Mouse (Mus musculus): ENCODE measurements around the gene Ppcs. TPM values are rescaled to one million over a fixed set of nuclear protein-coding genes. Genes with fewer than 3 reads are reported as not detected.
A peak's percentile ranks its signal among the peaks of the same experiment; 100 is the strongest.

Gene Ppcs
- 30.2 and 31.4 TPM in 2 replicates for polyA plus RNA-seq (2016; fragmentation: Nextera tagmentation; extraction: Ambion mirVana)

DNA sequence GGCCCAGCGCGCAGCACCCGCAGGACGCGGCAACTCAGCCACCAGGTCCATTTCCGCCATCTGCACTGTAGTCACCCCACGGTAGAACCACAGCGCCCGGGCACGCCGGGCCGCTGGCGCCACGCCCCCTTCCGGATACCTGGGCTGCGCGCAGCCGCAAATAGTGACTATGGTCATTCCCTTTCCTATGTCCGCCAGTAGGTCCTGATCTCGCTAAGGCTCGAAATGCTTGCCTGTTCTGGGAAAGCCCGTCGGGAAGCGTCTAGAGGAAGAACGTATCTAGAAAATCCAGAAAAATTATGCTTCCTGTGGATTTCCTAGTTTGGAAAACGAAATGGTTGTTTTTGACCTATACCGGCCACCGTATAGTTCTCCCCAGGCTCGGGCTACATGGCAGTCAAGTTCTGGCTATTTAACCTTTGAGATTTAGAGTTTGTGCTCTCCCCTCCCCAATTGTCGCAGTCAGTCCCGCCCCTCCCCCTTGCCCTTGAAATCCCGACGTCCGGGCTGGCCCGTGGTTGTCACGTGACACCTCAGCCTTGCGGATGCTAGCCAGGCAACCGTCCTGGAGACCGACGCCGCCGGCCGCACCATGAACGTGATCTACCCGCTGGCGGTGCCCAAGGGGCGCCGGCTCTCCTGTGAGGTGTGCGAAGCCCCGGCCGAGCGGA, at the start of gene Ppcs, which contains the start of gene Zmynd12:
TSS of gene Ppcs (minus strand) at position 127 of the 671 bp plus-strand sequence.
TSS of gene Zmynd12 (plus strand) at position 521 of the 671 bp plus-strand sequence.
- Histone ChIP-seq H3K27me3 (ENCODE audit: poor library complexity, severe bottlenecking) (peaks cover 20% of the 10 kb centered on the region), H3K9me3 (no peaks in the 10 kb centered on the region), H3K4me3 (peak within 1 kb of the TSS; percentile 77), H3K36me3 (replicated peaks) (peaks cover 21% of the 10 kb centered on the region), H3K27ac (peak within 1 kb of the TSS; percentile 89), H3K4me1 (peaks cover 22% of the 10 kb centered on the region)
- under 1% methylated on average over 52 of the region's 52 CpGs for WGBS
- DNase-seq (ENCODE audit: extremely low spot score, low spot score): peak; percentile 93

DNA sequence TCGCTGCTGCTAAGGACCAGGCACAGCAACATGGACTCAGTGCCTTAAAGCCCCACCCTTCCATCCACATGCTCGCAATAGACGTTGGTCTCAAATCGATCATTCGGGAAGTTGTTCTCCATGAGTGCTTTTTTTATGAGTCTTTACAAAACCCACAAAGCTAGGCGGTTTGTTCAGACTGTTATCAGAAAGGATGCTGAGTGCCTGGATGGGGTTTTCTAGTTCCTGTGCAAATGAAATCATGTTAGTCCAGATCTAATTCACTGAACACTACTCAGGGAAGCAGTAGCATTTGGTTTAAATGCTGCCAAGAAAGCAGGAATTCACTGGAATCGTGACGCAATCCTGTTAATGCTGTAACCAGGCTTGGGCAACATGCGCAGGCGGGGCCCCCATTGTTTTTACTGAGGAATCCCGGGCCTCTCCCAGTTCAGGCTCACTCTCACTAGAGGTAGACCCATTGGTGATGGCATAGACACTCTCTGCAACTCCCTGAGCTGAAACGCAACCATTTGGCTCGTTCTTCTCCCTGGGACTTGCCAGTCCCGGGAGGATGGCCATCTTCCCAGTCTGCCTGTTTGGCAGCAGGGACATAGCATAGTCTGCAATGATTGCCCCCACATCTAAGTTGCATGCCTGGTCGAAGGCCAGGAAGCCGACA, 45.6 kb upstream of the Ppcs start:
- H3K27me3 ChIP-seq (ENCODE audit: poor library complexity, severe bottlenecking): no peaks in the 10 kb centered on the region
- no peak overlapping the region for H3K4me3 ChIP-seq
- WGBS: 93% methylated on average over 16 of the region's 16 CpGs
- H3K4me1 ChIP-seq: no peaks in the 10 kb centered on the region
- DNase-seq (ENCODE audit: extremely low spot score, low spot score): no peak
- no peaks in the 10 kb centered on the region for H3K36me3 ChIP-seq (replicated peaks)
- H3K9me3 ChIP-seq: no peaks in the 10 kb centered on the region
- H3K27ac ChIP-seq: no peak overlapping the region

DNA sequence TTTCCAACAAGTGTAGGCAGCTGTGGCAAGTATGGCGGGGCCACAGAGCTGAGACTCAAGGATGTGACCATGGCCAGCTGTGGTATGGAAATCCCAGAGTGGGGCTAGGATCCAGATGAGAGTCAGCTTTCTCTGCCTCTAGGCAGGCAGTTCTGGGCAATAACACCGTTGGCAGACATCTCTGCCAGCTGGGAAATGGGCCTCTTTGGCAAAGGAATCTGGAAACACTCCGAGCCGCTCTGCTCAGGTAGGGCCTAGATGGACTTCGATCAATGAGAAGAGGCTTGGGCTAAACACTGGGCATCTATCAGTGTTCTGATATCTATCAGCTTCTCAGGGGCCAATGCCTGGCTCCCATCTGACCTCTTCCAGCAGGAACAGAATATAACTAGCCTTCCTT, 43.6 kb upstream of the Ppcs start:
- no peak overlapping the region for H3K4me3 ChIP-seq
- H3K4me1 ChIP-seq: no peaks in the 10 kb centered on the region
- no peaks in the 10 kb centered on the region for H3K27me3 ChIP-seq (ENCODE audit: poor library complexity, severe bottlenecking)
- H3K9me3 ChIP-seq: no peaks in the 10 kb centered on the region
- no peak overlapping the region for H3K27ac ChIP-seq
- WGBS: 94% methylated on average over 5 of the region's 5 CpGs
- H3K36me3 ChIP-seq (replicated peaks): no peaks in the 10 kb centered on the region
- DNase-seq (ENCODE audit: extremely low spot score, low spot score): no peak

- Histone ChIP-seq H3K27me3 (ENCODE audit: poor library complexity, severe bottlenecking) (no peaks in the 10 kb centered on the region), H3K4me3 (no peak overlapping the region), H3K27ac (no peak overlapping the region), H3K9me3 (no peaks in the 10 kb centered on the region), H3K4me1 (no peaks in the 10 kb centered on the region), H3K36me3 (replicated peaks) (no peaks in the 10 kb centered on the region)
- WGBS: 87% methylated on average over 13 of the region's 13 CpGs
- DNase-seq (ENCODE audit: extremely low spot score, low spot score): no peak
Measured at GRCm38 (mm10) chr4:119463756-119464419, 41.7 kb upstream of the Ppcs start.

DNA sequence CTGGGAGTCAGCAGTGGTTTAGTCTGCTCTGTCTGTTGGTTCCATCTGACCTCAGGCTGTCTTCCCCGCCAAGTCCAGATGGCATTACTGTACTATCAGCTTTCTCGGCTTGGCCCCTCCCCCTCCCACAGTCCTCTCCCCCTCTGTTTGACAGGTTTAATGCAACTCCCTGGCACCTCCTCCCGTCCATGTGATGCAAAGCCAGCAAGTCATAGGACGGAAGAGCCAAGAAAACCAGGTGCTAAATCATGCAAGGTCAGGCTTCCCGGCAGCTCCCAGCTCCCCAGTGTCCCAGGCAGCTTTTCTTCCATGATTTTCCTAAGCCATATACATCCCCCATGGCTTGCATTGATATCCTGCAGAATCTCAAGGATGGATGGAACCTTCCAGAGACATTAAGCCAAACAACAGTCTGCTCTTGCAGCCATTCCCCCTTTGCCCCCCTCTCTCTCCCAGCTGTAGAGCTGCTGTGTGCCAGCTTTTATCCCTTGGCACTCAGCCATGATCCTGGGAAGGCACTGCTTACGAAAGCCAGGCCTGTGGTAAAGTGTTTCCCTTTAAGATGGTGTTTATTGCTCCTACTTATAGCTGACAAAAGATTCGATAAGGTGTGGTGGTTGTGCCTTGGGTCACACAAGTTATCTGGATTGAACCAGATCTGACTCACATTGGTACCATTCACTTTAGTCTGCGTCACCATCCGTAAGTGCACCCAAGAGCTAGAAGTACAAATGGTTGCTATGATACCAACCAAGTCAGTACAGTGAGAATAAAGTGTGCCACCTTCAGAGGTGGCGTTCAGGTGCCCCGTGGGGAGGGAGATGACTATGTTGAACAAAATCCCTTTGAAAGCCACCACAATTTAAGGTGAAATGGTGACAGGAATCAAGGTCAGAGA, 40.9 kb upstream of the Ppcs start:
- Histone ChIP-seq H3K4me1 (no peaks in the 10 kb centered on the region), H3K4me3 (no peak overlapping the region), H3K9me3 (no peaks in the 10 kb centered on the region), H3K27me3 (ENCODE audit: poor library complexity, severe bottlenecking) (no peaks in the 10 kb centered on the region), H3K27ac (no peak overlapping the region), H3K36me3 (replicated peaks) (no peaks in the 10 kb centered on the region)
- no peak for DNase-seq (ENCODE audit: extremely low spot score, low spot score)
- 75% methylated on average over 11 of the region's 11 CpGs for WGBS

- no peaks in the 10 kb centered on the region for H3K36me3 ChIP-seq (replicated peaks)
- H3K9me3 ChIP-seq: no peaks in the 10 kb centered on the region
- no peaks in the 10 kb centered on the region for H3K27me3 ChIP-seq (ENCODE audit: poor library complexity, severe bottlenecking)
- no peak overlapping the region for H3K27ac ChIP-seq
- no peaks in the 10 kb centered on the region for H3K4me1 ChIP-seq
- no peak overlapping the region for H3K4me3 ChIP-seq
- no peak for DNase-seq (ENCODE audit: extremely low spot score, low spot score)
- WGBS: 88% methylated on average over 3 of the region's 3 CpGs
Measured at GRCm38 (mm10) chr4:119462457-119462856, 40.2 kb upstream of the Ppcs start.

GRCm38 (mm10) chr4:119460728-119461141, 38.5 kb upstream of the Ppcs start:
- Histone ChIP-seq H3K9me3 (no peaks in the 10 kb centered on the region), H3K27ac (no peak overlapping the region), H3K4me1 (no peaks in the 10 kb centered on the region), H3K27me3 (ENCODE audit: poor library complexity, severe bottlenecking) (no peaks in the 10 kb centered on the region), H3K36me3 (replicated peaks) (no peaks in the 10 kb centered on the region), H3K4me3 (no peak overlapping the region)
- 66% methylated on average over 8 of the region's 8 CpGs for WGBS
- DNase-seq (ENCODE audit: extremely low spot score, low spot score): no peak

GRCm38 (mm10) chr4:119460296-119460695, 38.1 kb upstream of the Ppcs start:
- DNase-seq (ENCODE audit: extremely low spot score, low spot score): no peak
- Histone ChIP-seq H3K27me3 (ENCODE audit: poor library complexity, severe bottlenecking) (no peaks in the 10 kb centered on the region), H3K27ac (no peak overlapping the region), H3K4me1 (no peaks in the 10 kb centered on the region), H3K4me3 (no peak overlapping the region), H3K36me3 (replicated peaks) (no peaks in the 10 kb centered on the region), H3K9me3 (no peaks in the 10 kb centered on the region)
- WGBS: 61% methylated on average over 5 of the region's 5 CpGs

DNA sequence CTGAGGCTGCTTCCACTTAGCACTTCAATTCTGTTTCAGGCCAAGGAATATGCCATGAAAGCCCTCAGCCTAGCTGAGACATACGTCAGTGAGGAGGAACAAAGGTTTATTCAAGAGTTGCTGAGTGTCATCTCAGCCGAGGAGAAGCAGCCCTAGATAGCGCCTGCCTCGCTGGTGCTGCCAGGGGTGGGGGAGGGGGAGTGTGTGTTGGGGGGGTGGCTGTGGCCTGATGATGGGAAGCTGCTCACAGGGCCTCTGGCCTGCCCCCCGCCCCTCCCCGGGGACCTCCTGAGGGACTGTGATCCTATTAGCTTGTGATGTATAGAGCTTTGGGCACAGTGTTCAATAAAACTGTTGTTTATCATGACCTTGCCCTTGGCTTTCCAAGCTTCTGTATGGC, 31.3 kb upstream of the Ppcs start:
- H3K27me3 ChIP-seq (ENCODE audit: poor library complexity, severe bottlenecking): no peaks in the 10 kb centered on the region
- H3K4me3 ChIP-seq: no peak overlapping the region
- WGBS: 30% methylated on average over 6 of the region's 6 CpGs
- no peaks in the 10 kb centered on the region for H3K36me3 ChIP-seq (replicated peaks)
- no peak overlapping the region for H3K27ac ChIP-seq
- no peak for DNase-seq (ENCODE audit: extremely low spot score, low spot score)
- no peaks in the 10 kb centered on the region for H3K9me3 ChIP-seq
- peaks cover 10% of the 10 kb centered on the region for H3K4me1 ChIP-seq

DNA sequence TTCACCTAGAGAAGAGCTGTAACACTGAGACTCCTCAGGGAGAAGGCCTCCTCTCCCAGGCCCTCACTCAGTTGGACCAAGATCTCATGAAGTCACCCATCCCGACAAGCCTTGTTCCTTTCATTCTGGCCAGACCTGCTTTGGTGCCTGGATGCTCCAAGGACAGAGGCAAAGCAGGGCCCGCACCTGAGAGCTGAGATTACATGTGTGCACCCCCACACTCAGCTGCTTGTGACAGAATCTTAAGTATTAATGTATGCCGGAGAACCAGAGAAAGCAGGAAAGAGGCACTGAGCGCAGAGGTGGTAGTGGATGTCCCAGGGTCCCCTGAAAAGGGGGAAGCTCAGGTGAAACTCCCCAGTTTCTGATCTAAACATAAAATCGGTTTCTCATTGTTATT, 30.9 kb upstream of the Ppcs start:
- 71% methylated on average over 5 of the region's 5 CpGs for WGBS

DNA sequence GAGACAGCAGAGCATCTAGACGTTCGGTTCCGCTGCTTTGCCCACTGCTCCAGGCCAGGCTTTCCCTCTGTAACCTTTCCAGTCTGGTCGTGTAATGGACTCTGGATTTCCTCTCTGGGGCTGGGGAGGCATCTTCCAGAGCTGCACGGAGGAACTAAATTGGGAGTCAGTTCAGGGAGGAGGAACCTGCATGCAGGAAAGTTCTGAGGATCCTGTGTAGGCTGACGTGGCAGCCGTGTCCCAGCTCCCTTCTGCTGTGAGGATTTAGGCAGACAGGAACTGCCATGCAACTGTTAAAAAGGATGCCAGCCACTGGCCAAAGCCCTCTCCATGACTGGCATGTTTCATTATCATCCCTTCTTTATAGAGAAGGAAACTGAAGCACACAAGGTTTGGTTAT, 28.2 kb upstream of the Ppcs start:
- no peak for DNase-seq (ENCODE audit: extremely low spot score, low spot score)
- H3K9me3 ChIP-seq: no peaks in the 10 kb centered on the region
- H3K4me3 ChIP-seq: no peak overlapping the region
- no peaks in the 10 kb centered on the region for H3K27me3 ChIP-seq (ENCODE audit: poor library complexity, severe bottlenecking)
- H3K27ac ChIP-seq: no peak overlapping the region
- WGBS: 76% methylated on average over 7 of the region's 7 CpGs
- H3K36me3 ChIP-seq (replicated peaks): no peaks in the 10 kb centered on the region
- peaks cover 10% of the 10 kb centered on the region for H3K4me1 ChIP-seq

More for the DNA sequence above, 30.9 kb upstream of the Ppcs start:
- H3K4me1 ChIP-seq: peaks cover 10% of the 10 kb centered on the region
- H3K36me3 ChIP-seq (replicated peaks): no peaks in the 10 kb centered on the region
- H3K27me3 ChIP-seq (ENCODE audit: poor library complexity, severe bottlenecking): no peaks in the 10 kb centered on the region
- no peak overlapping the region for H3K4me3 ChIP-seq
- no peak overlapping the region for H3K27ac ChIP-seq
- no peaks in the 10 kb centered on the region for H3K9me3 ChIP-seq
- DNase-seq (ENCODE audit: extremely low spot score, low spot score): no peak

DNA sequence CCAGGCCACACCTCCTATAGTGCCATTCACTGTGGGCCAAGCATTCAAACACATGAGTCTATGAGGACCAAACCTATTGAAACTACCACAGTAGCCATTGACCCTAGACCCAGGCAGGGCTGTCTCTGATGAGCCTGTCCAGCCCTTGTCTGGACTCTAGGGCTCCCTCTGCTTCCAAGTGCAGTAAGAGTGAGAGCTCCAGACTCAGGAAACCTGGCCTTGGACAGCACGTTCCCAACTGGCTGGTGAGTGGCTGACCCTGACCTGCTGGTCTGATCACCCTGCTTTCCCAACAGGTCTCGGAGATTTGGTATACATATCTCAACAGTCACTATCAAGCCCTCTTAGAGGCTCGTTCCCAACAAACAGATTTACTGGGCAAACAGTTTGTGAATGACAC, 25.6 kb upstream of the Ppcs start:
- Histone ChIP-seq H3K27me3 (ENCODE audit: poor library complexity, severe bottlenecking) (no peaks in the 10 kb centered on the region), H3K27ac (no peak overlapping the region), H3K4me1 (no peaks in the 10 kb centered on the region), H3K36me3 (replicated peaks) (no peaks in the 10 kb centered on the region), H3K4me3 (no peak overlapping the region), H3K9me3 (no peaks in the 10 kb centered on the region)
- WGBS: 86% methylated on average over 3 of the region's 3 CpGs
- DNase-seq (ENCODE audit: extremely low spot score, low spot score): no peak

All from forebrain, embryonic 10.5 days (tissue).